Mouse (Mus musculus) kidney, embryonic 15.5 days (tissue): Measurements from ENCODE around the gene Aebp1. TPM values are rescaled to one million over a fixed set of nuclear protein-coding genes. Genes with fewer than 3 reads are reported as not detected.

ENCODE experiments used
- ATAC-seq: fragments of 200-750 bp; cut with Nextera tagmentation; replicated peaks from 2 replicates; pipeline ENCODE4 v1.8.0; 2017; ENCODE audit warnings: moderate TSS enrichment; ENCODE audit not compliant: low FRiP score
- H3K27ac ChIP-seq: fragments of 300-500 bp; sonication (generic); 2 replicates; pipeline ENCODE4 v1.5.1; 2015; ENCODE audit warnings: mild to moderate bottlenecking, inconsistent platforms
- H3K27me3 ChIP-seq: fragments of 300-500 bp; sonication (generic); 2 replicates; pipeline ENCODE4 v1.6.1; 2015; ENCODE audit warnings: inconsistent platforms
- H3K36me3 ChIP-seq: fragments of 300-500 bp; sonication (generic); 2 replicates; pipeline ENCODE4 v1.6.1; 2015; ENCODE audit warnings: inconsistent platforms
- H3K4me1 ChIP-seq: fragments of 300-500 bp; sonication (generic); 2 replicates; pipeline ENCODE4 v1.6.1; 2015; ENCODE audit warnings: inconsistent platforms
- H3K4me2 ChIP-seq: fragments of 300-500 bp; sonication (generic); 2 replicates; pipeline ENCODE4 v1.6.1; 2015; ENCODE audit warnings: moderate library complexity, mild to moderate bottlenecking, inconsistent platforms
- H3K4me3 ChIP-seq: fragments of 300-500 bp; sonication (generic); replicated peaks from 2 replicates; pipeline ENCODE4 v1.5.1; 2015; ENCODE audit warnings: mild to moderate bottlenecking, inconsistent platforms
- H3K9ac ChIP-seq: fragments of 300-500 bp; sonication (generic); 2 replicates; pipeline ENCODE4 v1.6.1; 2015; ENCODE audit warnings: mild to moderate bottlenecking, inconsistent platforms
- H3K9me3 ChIP-seq: fragments of 300-500 bp; sonication (generic); replicated peaks from 2 replicates; pipeline ENCODE4 v1.6.1; 2016; ENCODE audit warnings: inconsistent platforms
- WGBS: fragments of 180-500 bp; shearing (Covaris S2); methylation state at CpG from one replicate; pipeline ENCODE4 v1.1.7; 2015; ENCODE audit warnings: mixed read lengths; 5-methylcytosine and 5-hydroxymethylcytosine counted together
- polyA plus RNA-seq: library from polyadenylated mRNA; unstranded; fragments of >200 nt; fragmentation: Nextera tagmentation; extraction: Ambion mirVana; gene quantifications from 2 replicates; pipeline ENCODE4 v1.2.1, GENCODE M21; 2015

The Aebp1 gene
- polyA plus RNA-seq, 1 experiment from 2014 or later: 52.1 TPM

GRCm38 (mm10) chr11:5841751-5842150 lies 20.0 kb upstream of the Aebp1 start:
- Histone ChIP-seq H3K27me3 (no peaks in the 10 kb centered on the region), H3K27ac (no peak overlapping the region), H3K4me2 (no peak overlapping the region), H3K4me3 (no peak overlapping the region), H3K4me1 (peaks cover 7% of the 10 kb centered on the region), H3K9ac (no peak overlapping the region), H3K36me3 (no peaks in the 10 kb centered on the region), H3K9me3 (0 out of 2 replicates have a peak, but pooled peaks cover 4% of the 10 kb centered on the region)
- no peak for ATAC-seq
- 94% methylated on average over 2 of the region's 2 CpGs for WGBS

DNA sequence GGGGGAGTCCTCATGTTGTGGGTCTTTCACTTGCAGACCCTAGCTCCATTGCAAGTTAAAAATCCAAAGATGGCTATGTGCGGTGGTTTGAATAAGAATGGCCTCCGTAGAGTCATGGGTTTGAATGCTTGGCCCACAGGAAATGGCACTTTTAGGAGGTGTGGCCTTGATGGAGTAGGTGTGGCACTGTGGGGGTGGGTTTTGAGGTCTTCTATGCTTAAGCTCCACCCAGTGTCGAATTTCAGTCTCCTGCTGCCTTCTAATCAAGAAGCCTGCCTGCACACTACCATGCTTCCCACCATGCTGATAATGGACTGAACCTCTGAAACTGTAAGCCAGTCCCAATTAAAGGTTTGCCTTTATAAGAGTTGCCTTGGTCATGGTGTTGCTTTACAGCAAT lies 18.6 kb upstream of the Aebp1 start:
- no peak overlapping the region for H3K9ac ChIP-seq
- H3K27me3 ChIP-seq: no peaks in the 10 kb centered on the region
- no peak overlapping the region for H3K4me2 ChIP-seq
- H3K4me3 ChIP-seq: no peak overlapping the region
- no peaks in the 10 kb centered on the region; the same call in 1 of the 2 replicates for H3K4me1 ChIP-seq
- no peak for ATAC-seq
- 85% methylated on average over 3 of the region's 3 CpGs for WGBS
- no peak overlapping the region for H3K27ac ChIP-seq
- H3K9me3 ChIP-seq: 0 out of 2 replicates have a peak, but pooled peaks cover 4% of the 10 kb centered on the region
- no peaks in the 10 kb centered on the region for H3K36me3 ChIP-seq

- Histone ChIP-seq H3K27ac (peak overlapping the region; percentile 49; the same call in 1 of the 2 replicates), H3K9ac (no peak overlapping the region), H3K36me3 (no peaks in the 10 kb centered on the region), H3K27me3 (no peaks in the 10 kb centered on the region), H3K4me1 (peaks cover 21% of the 10 kb centered on the region), H3K4me2 (no peak overlapping the region), H3K4me3 (no peak overlapping the region), H3K9me3 (0 out of 2 replicates have a peak, but pooled peaks cover 4% of the 10 kb centered on the region)
- 53% methylated on average over 7 of the region's 7 CpGs for WGBS
- no peak for ATAC-seq
These were observed 15.0 kb upstream of the Aebp1 start for GRCm38 (mm10) chr11:5846639-5847345.

- WGBS: 67% methylated on average over 6 of the region's 6 CpGs
- no peak overlapping the region for H3K27ac ChIP-seq
- no peaks in the 10 kb centered on the region for H3K9me3 ChIP-seq
- H3K4me1 ChIP-seq: peaks cover 30% of the 10 kb centered on the region
- no peak overlapping the region for H3K4me3 ChIP-seq
- H3K36me3 ChIP-seq: no peaks in the 10 kb centered on the region
- no peak overlapping the region for H3K4me2 ChIP-seq
- no peak overlapping the region for H3K9ac ChIP-seq
- ATAC-seq: no peak
- no peaks in the 10 kb centered on the region for H3K27me3 ChIP-seq
These were observed 13.0 kb upstream of the Aebp1 start for GRCm38 (mm10) chr11:5848741-5849140.

DNA sequence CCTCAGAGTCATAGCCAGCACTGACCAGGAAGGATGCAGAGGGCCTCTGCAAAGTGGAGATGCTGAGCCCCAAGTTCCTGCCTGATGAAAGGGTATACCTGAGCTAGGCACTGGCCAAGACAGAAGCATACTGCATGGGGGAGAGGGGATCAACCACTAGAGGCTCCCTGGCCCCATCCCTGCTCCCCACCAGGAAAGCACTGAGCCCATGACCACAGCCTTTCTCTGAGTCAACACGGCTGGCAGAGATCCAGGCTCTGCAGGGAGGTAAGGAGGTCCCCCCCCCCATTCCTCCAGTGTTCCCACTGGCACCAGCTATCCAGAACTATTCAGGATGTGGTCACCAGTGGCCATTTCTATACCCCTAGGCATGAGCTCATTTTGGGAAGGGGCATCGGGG lies 12.4 kb upstream of the Aebp1 start:
- no peaks in the 10 kb centered on the region for H3K36me3 ChIP-seq
- no peak overlapping the region for H3K4me3 ChIP-seq
- no peak overlapping the region for H3K4me2 ChIP-seq
- H3K27me3 ChIP-seq: no peaks in the 10 kb centered on the region
- 76% methylated on average over 2 of the region's 2 CpGs for WGBS
- H3K9me3 ChIP-seq: no peaks in the 10 kb centered on the region
- H3K4me1 ChIP-seq: peaks cover 30% of the 10 kb centered on the region
- H3K9ac ChIP-seq: no peak overlapping the region
- ATAC-seq: no peak
- no peak overlapping the region for H3K27ac ChIP-seq

DNA sequence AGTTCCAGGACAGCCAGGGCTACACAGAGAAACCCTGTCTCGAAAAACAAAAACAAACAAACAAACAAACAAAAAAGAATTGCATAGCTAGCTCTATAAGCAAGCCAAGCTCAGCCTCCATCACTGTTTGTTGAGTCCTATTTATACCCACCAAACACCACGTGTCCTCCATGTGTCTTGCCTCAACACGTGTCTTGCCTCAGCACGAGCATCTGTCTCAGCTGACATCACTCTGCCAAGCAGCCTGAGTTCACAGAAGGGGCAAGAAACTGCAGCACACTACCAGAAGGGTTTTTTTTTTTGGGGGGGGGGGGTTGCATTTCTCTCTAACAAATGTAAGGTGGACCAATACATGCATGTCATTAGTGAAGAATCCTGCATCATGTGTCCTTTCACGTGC lies 11.3 kb upstream of the Aebp1 start:
- H3K9me3 ChIP-seq: no peaks in the 10 kb centered on the region
- no peak overlapping the region for H3K9ac ChIP-seq
- H3K27ac ChIP-seq: no peak overlapping the region
- no peaks in the 10 kb centered on the region for H3K27me3 ChIP-seq
- ATAC-seq: no peak
- WGBS: 59% methylated on average over 5 of the region's 5 CpGs
- H3K4me3 ChIP-seq: no peak overlapping the region
- H3K4me1 ChIP-seq: peaks cover 30% of the 10 kb centered on the region
- no peak overlapping the region for H3K4me2 ChIP-seq
- no peaks in the 10 kb centered on the region for H3K36me3 ChIP-seq

DNA sequence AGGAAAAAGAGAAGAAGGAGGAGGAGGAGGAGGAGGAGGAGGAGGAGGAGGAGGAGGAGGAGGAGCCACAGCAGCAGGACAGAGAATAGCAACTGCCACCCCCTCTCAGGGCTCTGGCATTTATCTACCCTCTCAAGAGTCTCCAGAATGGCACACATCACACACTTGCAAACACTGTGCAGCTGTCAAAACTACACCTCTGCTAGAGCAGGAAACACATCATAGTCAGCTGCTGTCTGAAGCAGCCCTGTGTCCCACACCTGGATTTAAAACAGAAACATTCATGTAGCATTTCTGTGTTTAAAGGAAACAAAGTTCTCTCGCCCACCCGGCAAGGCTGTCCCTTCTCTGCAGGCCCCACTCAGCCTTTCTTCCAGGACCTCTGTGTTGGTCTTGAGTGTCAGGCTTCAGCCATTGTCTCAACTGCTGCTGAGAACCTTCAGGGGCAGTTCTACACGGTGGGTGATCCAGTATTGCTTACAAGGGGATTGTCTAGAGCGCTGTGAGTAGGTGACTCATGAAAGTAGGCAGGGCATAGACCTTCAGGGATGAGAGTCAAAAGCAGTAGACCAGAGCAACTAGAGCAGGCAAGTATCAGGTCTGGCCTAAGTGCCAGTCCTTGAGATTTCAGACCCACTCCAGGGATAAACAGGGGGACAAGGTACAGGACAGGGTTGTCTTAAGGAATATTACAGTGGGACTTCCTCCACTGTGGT lies 10.6 kb upstream of the Aebp1 start:
- H3K4me3 ChIP-seq: no peak overlapping the region
- H3K27ac ChIP-seq: peak overlapping the region; percentile 60; the same call in 1 of the 2 replicates
- no peaks in the 10 kb centered on the region for H3K36me3 ChIP-seq
- H3K9me3 ChIP-seq: no peaks in the 10 kb centered on the region
- no peak overlapping the region for H3K4me2 ChIP-seq
- ATAC-seq: no peak
- 49% methylated on average over 4 of the region's 4 CpGs for WGBS
- peaks cover 36% of the 10 kb centered on the region for H3K4me1 ChIP-seq
- no peak overlapping the region for H3K9ac ChIP-seq
- no peaks in the 10 kb centered on the region for H3K27me3 ChIP-seq

GRCm38 (mm10) chr11:5852314-5852713 lies 9.4 kb upstream of the Aebp1 start:
- Histone ChIP-seq H3K4me3 (no peak overlapping the region), H3K4me2 (no peak overlapping the region), H3K36me3 (no peaks in the 10 kb centered on the region), H3K4me1 (peaks cover 36% of the 10 kb centered on the region), H3K9me3 (no peaks in the 10 kb centered on the region), H3K27me3 (no peaks in the 10 kb centered on the region), H3K9ac (no peak overlapping the region), H3K27ac (peak overlapping the region; percentile 60)
- 19% methylated on average over 1 of the region's 1 CpGs for WGBS
- peak; percentile 62 for ATAC-seq

GRCm38 (mm10) chr11:5855481-5855880 lies 6.3 kb upstream of the Aebp1 start:
- Histone ChIP-seq H3K27ac (no peak overlapping the region), H3K27me3 (peaks cover 5% of the 10 kb centered on the region), H3K4me2 (no peak overlapping the region), H3K36me3 (no peaks in the 10 kb centered on the region), H3K4me1 (peaks cover 25% of the 10 kb centered on the region), H3K9me3 (no peaks in the 10 kb centered on the region), H3K9ac (no peak overlapping the region), H3K4me3 (no peak overlapping the region)
- no peak for ATAC-seq

DNA sequence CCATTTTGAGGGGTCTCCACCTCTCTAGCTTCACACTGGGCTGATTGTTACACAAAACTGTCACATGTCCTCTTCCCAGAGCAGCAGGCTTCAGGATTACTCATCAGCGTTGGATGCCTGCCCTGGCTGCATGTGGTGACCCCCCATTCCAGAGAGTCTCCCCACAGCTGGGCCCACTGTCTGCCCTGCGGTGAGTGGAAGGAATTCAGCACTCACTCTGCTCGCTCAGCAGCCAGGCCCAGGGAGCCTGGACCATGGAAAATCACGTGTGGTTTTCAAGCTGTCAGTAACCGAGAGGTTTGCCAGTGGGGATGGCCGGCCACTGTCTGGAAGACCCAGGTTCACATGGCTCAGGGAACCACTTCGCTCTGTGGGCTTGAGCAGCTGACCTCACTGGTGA lies 5.8 kb upstream of the Aebp1 start:
- H3K36me3 ChIP-seq: no peaks in the 10 kb centered on the region
- no peak for ATAC-seq
- H3K9ac ChIP-seq: no peak overlapping the region
- no peak overlapping the region for H3K4me2 ChIP-seq
- H3K27me3 ChIP-seq: peaks cover 5% of the 10 kb centered on the region
- no peaks in the 10 kb centered on the region for H3K9me3 ChIP-seq
- H3K4me3 ChIP-seq: no peak overlapping the region
- H3K27ac ChIP-seq: no peak overlapping the region
- 41% methylated on average over 7 of the region's 7 CpGs for WGBS
- peaks cover 24% of the 10 kb centered on the region for H3K4me1 ChIP-seq

DNA sequence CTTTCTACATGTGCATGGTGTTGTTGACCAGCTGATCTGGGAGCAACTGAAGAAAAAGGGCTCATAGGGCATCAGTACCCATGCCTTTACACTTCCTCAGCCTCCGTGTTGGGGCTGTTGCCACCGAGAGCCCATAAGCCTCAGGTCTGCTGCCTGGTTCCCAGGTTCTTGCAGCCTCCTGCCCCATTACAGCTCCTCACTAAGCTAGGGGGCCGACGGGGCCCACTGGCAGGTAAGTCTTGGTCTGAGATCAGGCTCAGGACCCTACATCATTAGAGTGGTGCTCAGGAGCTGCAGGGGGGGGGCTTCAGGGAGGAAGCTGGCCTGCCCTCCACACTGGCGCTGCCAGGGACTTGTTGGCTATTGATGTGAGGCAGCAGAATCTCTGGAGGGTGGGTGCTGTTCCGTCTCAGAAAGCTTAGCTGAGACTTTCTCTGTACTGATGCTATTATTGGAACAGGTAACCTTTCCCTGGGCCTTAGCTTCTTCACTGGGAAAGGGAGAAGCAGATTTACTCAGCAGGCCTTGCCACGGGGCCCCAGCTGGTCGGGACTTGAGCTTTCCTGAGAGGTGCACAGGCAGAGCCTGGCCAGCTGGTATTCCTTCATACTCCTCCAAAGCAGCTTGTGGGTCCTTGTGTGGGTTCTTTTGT lies 5.1 kb upstream of the Aebp1 start:
- 79% methylated on average over 8 of the region's 8 CpGs for WGBS
- ATAC-seq: no peak

GRCm38 (mm10) chr11:5858723-5859122 lies 3.0 kb upstream of the Aebp1 start:
- no peak overlapping the region for H3K9ac ChIP-seq
- no peak for ATAC-seq
- no peak overlapping the region for H3K27ac ChIP-seq
- WGBS: 85% methylated on average over 1 of the region's 1 CpGs
- H3K4me1 ChIP-seq: peaks cover 34% of the 10 kb centered on the region
- no peaks in the 10 kb centered on the region for H3K9me3 ChIP-seq
- no peak overlapping the region for H3K4me3 ChIP-seq
- H3K36me3 ChIP-seq: no peaks in the 10 kb centered on the region
- H3K27me3 ChIP-seq: peaks cover 9% of the 10 kb centered on the region
- no peak overlapping the region for H3K4me2 ChIP-seq

More for the DNA sequence above, 5.1 kb upstream of the Aebp1 start:
- no peak overlapping the region for H3K9ac ChIP-seq
- H3K4me2 ChIP-seq: no peak overlapping the region
- H3K36me3 ChIP-seq: no peaks in the 10 kb centered on the region
- H3K4me1 ChIP-seq: peaks cover 24% of the 10 kb centered on the region
- peaks cover 9% of the 10 kb centered on the region for H3K27me3 ChIP-seq
- H3K27ac ChIP-seq: no peak overlapping the region
- no peak overlapping the region for H3K4me3 ChIP-seq
- no peaks in the 10 kb centered on the region for H3K9me3 ChIP-seq
